Mouse (Mus musculus): ENCODE data around the gene Trabd.

- TF ChIP-seq POLR2A (IDR thresholded peaks at IDR 0.05; ENCODE audit: low read depth, low read length) (peak; percentile 79), CTCF (IDR thresholded peaks at IDR 0.05; ENCODE audit: borderline replicate concordance, insufficient read depth, low read length) (peak; percentile 97)
Observed at GRCm38 (mm10) chr15:89128382-89129350, 53.7 kb downstream of the Trabd start, which contains the start of gene Hdac10.
